In genomic region chr13:100551371-100552008, GRCm38 (mm10) we compare ENCODE assay signal across 8 mouse cellular contexts. TPM values are rescaled to one million over a fixed set of nuclear protein-coding genes. Genes with fewer than 3 reads are reported as not detected.
DNase-seq lines count a peak whose midpoint lies in the region; ATAC-seq and TF ChIP-seq lines count a peak whose summit lies in the region.

No protein-coding gene starts in this region.

- no peak overlapping the region for H3K27ac ChIP-seq in forebrain, embryonic 13.5 days
- H3K27ac ChIP-seq in lung, embryonic 14.5 days (ENCODE audit: low read depth): peak overlapping the region; percentile 76

- 0 out of 2 replicates have a peak, but pooled peaks have one; percentile 19 for ATAC-seq in forebrain, embryonic 13.5 days
- peak; percentile 24; the same call in 1 of the 2 replicates for ATAC-seq in lung, embryonic 14.5 days (ENCODE audit: insufficient read depth)

- peaks cover 19% of the 10 kb centered on the region for H3K4me1 ChIP-seq in forebrain, embryonic 13.5 days
- H3K4me1 ChIP-seq in lung, embryonic 14.5 days (ENCODE audit: insufficient read depth): no peaks in the 10 kb centered on the region

- peak overlapping the region; percentile 59 for H3K4me3 ChIP-seq in forebrain, embryonic 13.5 days
- H3K4me3 ChIP-seq in lung, embryonic 14.5 days (ENCODE audit: low read depth, low read length): peak overlapping the region; percentile 60

- peak; percentile 14 to 25 for DNase-seq in layer of hippocampus, postnatal 10 days (ENCODE audit: low spot score in 2 of 2)
- DNase-seq in layer of hippocampus, adult 9-10 months (ENCODE audit: low spot score): no peak
- peak; percentile 4 for DNase-seq in brain, embryonic 14.5 days (ENCODE audit: low read depth)
- peak; percentile 63 for DNase-seq in kidney, adult 18-20 months
- DNase-seq in lung, embryonic 14.5 days: peak; percentile 37
- peak; percentile 25 for DNase-seq in retina, embryonic 14.5 days (ENCODE audit: low spot score)
- DNase-seq in frontal cortex, postnatal 25 days (ENCODE audit: low spot score in 2 of 2): no peak

- H3K9me3 ChIP-seq in forebrain, embryonic 13.5 days (replicated peaks): no peaks in the 10 kb centered on the region
- H3K9me3 ChIP-seq in lung, embryonic 14.5 days (ENCODE audit: low read depth, low read length): no peaks in the 10 kb centered on the region

- H3K9ac ChIP-seq in forebrain, embryonic 13.5 days: peak overlapping the region; percentile 62
- H3K9ac ChIP-seq in lung, embryonic 14.5 days: peak overlapping the region; percentile 66

- no peak for TF ChIP-seq POLR2A in brain, embryonic 14.5 days (IDR thresholded peaks at IDR 0.05; ENCODE audit: borderline replicate concordance, extremely low read depth, insufficient read depth, insufficient read length, poor library complexity, severe bottlenecking)

- no peak for TF ChIP-seq CTCF in brain, embryonic 14.5 days (IDR thresholded peaks at IDR 0.05; ENCODE audit: borderline replicate concordance, extremely low read depth, insufficient read depth, insufficient read length)
- TF ChIP-seq CTCF in lung, embryonic 14.5 days (IDR thresholded peaks at IDR 0.05; ENCODE audit: low read depth): peak; percentile 25; the same call in 1 of the 2 replicates

- peaks cover 60% of the 10 kb centered on the region for H3K27me3 ChIP-seq in forebrain, embryonic 13.5 days
- H3K27me3 ChIP-seq in lung, embryonic 14.5 days (ENCODE audit: insufficient read depth, low read length): peaks cover 33% of the 10 kb centered on the region

- no peaks in the 10 kb centered on the region for H3K36me3 ChIP-seq in forebrain, embryonic 13.5 days (ENCODE audit: poor library complexity, severe bottlenecking)
- no peaks in the 10 kb centered on the region for H3K36me3 ChIP-seq in lung, embryonic 14.5 days (ENCODE audit: insufficient read depth)

- WGBS in forebrain, embryonic 13.5 days: 1% methylated on average over 41 of the region's 41 CpGs
- 1% methylated on average over 41 of the region's 41 CpGs for WGBS in lung, embryonic 14.5 days

- H3K4me2 ChIP-seq in forebrain, embryonic 13.5 days: peak overlapping the region; percentile 99
- peak overlapping the region; percentile 84 for H3K4me2 ChIP-seq in lung, embryonic 14.5 days

RNA-seq across cellular contexts. Expression of gene Ocln, which starts 1.0 kb away (rescaled TPM):
- total RNA-seq in layer of hippocampus, postnatal 10 days (2021): 10 to 100 TPM; 14.7 to 15.8 TPM
- 2.3 and 4.1 TPM in 2 replicates for polyA plus RNA-seq in brain, embryonic 14.5 days (2012; rRNA removed)
- 2.8 and 3.5 TPM in 2 replicates for polyA plus RNA-seq in forebrain, embryonic 13.5 days (2015; fragmentation: Nextera tagmentation; extraction: Ambion mirVana)
- polyA plus RNA-seq in lung, embryonic 14.5 days (2014; fragmentation: Nextera tagmentation; extraction: Ambion mirVana): 28.9 and 30.0 TPM in 2 replicates

RNA-seq across cellular contexts. Expression of gene Gtf2h2, which starts 59.1 kb away (rescaled TPM):
- total RNA-seq in layer of hippocampus, postnatal 10 days (2021): 10 to 100 TPM; 40.2 to 49.9 TPM
- 61.3 and 80.8 TPM in 2 replicates for polyA plus RNA-seq in brain, embryonic 14.5 days (2012; rRNA removed)
- polyA plus RNA-seq in forebrain, embryonic 13.5 days (2015; fragmentation: Nextera tagmentation; extraction: Ambion mirVana): 72.1 and 77.1 TPM in 2 replicates
- polyA plus RNA-seq in lung, embryonic 14.5 days (2014; fragmentation: Nextera tagmentation; extraction: Ambion mirVana): 75.0 and 77.3 TPM in 2 replicates

Comparison
In these comparisons a context has a peak if more than half of its experiments do, and no peak if none do; other contexts are left out.
1. DNase-seq: peak in layer of hippocampus, postnatal 10 days (2 of 2), brain, embryonic 14.5 days (single experiment), kidney, adult 18-20 months (single experiment), lung, embryonic 14.5 days (single experiment) and retina, embryonic 14.5 days (single experiment); none in layer of hippocampus, adult 9-10 months (single experiment) and frontal cortex, postnatal 25 days (0 of 2).